Mouse (Mus musculus) hindbrain, postnatal 0 days (tissue): ENCODE results near the gene Epha6. TPM values are rescaled to one million over a fixed set of nuclear protein-coding genes. Genes with fewer than 3 reads are reported as not detected.
A peak's percentile ranks its signal among the peaks of the same experiment; 100 is the strongest.

Experiments
- ATAC-seq: fragments of 200-750 bp; cut with Nextera tagmentation; 2 replicates; pipeline ENCODE4 v1.8.0; 2017; ENCODE audit warnings: mild to moderate bottlenecking, moderate TSS enrichment, moderate library complexity
- DNase-seq: peaks from one replicate; pipeline ENCODE4 v3.0.0-alpha.2; 2015; ENCODE audit warnings: low spot score
- H3K27ac ChIP-seq: fragments of 300-500 bp; sonication (generic); 2 replicates; pipeline ENCODE4 v1.5.1; 2014; ENCODE audit warnings: mild to moderate bottlenecking
- H3K27me3 ChIP-seq: fragments of 300-500 bp; sonication (generic); 2 replicates; pipeline ENCODE4 v1.6.1; 2014; ENCODE audit warnings: low read length, mixed read lengths; ENCODE audit not compliant: insufficient read depth
- H3K36me3 ChIP-seq: fragments of 300-500 bp; sonication (generic); 2 replicates; pipeline ENCODE4 v1.6.1; 2014; ENCODE audit warnings: low read length, mixed read lengths; ENCODE audit not compliant: insufficient read depth
- H3K4me1 ChIP-seq: fragments of 300-500 bp; sonication (generic); 2 replicates; pipeline ENCODE4 v1.6.1; 2014; ENCODE audit warnings: antibody characterized with exemption, low read length, mixed read lengths; ENCODE audit not compliant: insufficient read depth
- H3K4me2 ChIP-seq: fragments of 300-500 bp; sonication (generic); 2 replicates; pipeline ENCODE4 v1.6.1; 2014; ENCODE audit warnings: low read depth, mild to moderate bottlenecking, low read length, moderate library complexity, mixed read lengths
- H3K4me3 ChIP-seq: fragments of 300-500 bp; sonication (generic); 2 replicates; pipeline ENCODE4 v1.5.1; 2014; ENCODE audit warnings: low read length
- H3K9ac ChIP-seq: fragments of 300-500 bp; sonication (generic); replicated peaks from 2 replicates; pipeline ENCODE4 v1.6.1; 2014; ENCODE audit warnings: mild to moderate bottlenecking, low read length, moderate library complexity, mixed read lengths
- H3K9me3 ChIP-seq: fragments of 300-500 bp; sonication (generic); 2 replicates; pipeline ENCODE4 v1.6.1; 2016; ENCODE audit warnings: low read length, mixed read lengths
- CTCF ChIP-seq: IDR thresholded peaks from 2 replicates; pipeline ENCODE4 v1.5.1; 2016; ENCODE audit warnings: antibody characterized with exemption, control low read depth, low read depth
- WGBS: fragments of 180-500 bp; shearing (Covaris S2); extraction: QIAGEN DNeasy Blood & Tissue Kit; methylation state at CpG from one replicate; pipeline ENCODE4 v1.1.7; 2014; 5-methylcytosine and 5-hydroxymethylcytosine counted together
- polyA plus RNA-seq: library from polyadenylated mRNA; unstranded; fragments of >200 nt; fragmentation: Nextera tagmentation; extraction: Ambion mirVana; gene quantifications from 2 replicates; pipeline ENCODE4 v1.2.1, GENCODE M21; 2015
- total RNA-seq: library from RNA; depleted of rRNA; stranded (reverse); fragments of >200 nt; gene quantifications from 2 replicates; pipeline ENCODE4 v1.2.3, GENCODE M21; 2014; rRNA removed

Epha6 gene
- total RNA-seq: 20.6 and 22.3 TPM in 2 replicates
- polyA plus RNA-seq: 6.6 and 7.2 TPM in 2 replicates

DNA sequence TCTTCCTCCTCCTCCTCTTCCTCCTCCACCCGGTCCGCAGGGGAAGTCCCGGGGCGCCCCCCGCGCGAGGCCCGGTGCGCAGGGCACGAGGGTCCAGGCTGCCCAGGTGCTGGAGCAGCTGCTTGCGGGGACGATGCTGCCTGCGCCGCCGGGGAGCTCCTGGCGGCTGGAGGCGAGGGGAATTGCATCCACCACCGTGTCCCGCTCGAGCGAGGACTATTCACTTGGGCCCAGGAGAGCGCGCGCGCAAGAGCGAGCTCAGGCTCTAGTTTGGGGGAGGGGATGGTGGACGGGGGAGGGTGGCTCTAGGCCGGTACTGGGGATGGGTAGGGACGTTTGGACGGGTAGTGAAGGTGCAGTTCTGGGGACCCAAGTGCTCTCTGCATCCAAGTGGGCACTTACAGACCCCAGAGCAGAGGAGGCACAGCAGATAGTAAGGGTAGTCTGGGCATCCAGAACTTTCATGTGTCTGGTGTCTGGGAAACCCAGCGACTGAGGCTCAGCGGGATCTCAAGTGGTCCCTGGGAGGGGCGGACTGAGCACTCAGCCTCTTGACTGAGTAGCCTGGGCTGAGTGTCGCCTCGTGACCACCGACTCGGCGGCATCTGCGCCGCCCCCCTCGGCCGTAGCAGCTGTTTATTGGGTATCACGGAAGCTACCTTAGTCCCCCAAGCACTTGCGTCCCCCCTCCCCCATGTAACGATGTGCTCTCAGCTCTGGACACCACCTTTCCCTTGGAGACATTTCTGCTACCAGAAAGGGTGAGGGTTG is at the start of gene Epha6:
Epha6 (minus strand) TSS at position 471 of the 771 bp plus-strand sequence.
- Histone ChIP-seq H3K4me3 (peak within 1 kb of the TSS; percentile 70), H3K9ac (peak within 1 kb of the TSS; percentile 65), H3K4me2 (peak within 1 kb of the TSS; percentile 92), H3K4me1 (no peaks in the 10 kb centered on the region), H3K27ac (peak within 1 kb of the TSS; percentile 75), H3K27me3 (no peaks in the 10 kb centered on the region), H3K36me3 (no peaks in the 10 kb centered on the region), H3K9me3 (no peaks in the 10 kb centered on the region)
- under 1% methylated on average over 44 of the region's 45 CpGs for WGBS
- ATAC-seq: peak; percentile 82
- TF ChIP-seq CTCF: no peak
- DNase-seq: peak; percentile 72

DNA sequence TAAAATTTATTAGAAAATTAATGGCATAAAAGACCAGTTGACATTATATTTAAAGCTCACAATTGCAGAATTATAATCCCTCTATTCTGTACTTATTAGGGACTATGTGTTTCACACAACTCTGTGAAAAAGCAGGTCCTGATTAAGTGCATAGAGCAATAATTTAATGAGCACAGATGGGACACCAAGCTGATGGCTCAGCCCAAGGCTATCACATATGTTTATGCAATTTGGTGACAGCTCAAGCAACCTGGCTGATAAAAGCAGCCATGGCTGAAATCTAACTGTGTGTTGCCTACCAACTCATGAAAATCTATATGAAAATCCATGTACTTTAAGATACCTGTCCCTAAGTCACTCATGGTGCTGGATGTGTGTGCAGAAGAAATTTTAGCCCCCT is 46.4 kb upstream of the Epha6 start:
- Histone ChIP-seq H3K36me3 (no peaks in the 10 kb centered on the region), H3K27me3 (no peaks in the 10 kb centered on the region), H3K4me2 (no peak overlapping the region), H3K27ac (no peak overlapping the region), H3K9ac (no peak overlapping the region), H3K9me3 (no peaks in the 10 kb centered on the region), H3K4me3 (no peak overlapping the region), H3K4me1 (no peaks in the 10 kb centered on the region)
- TF ChIP-seq CTCF: no peak
- peak; percentile 32; the same call in 1 of the 2 replicates for ATAC-seq
- DNase-seq: peak; percentile 31

DNA sequence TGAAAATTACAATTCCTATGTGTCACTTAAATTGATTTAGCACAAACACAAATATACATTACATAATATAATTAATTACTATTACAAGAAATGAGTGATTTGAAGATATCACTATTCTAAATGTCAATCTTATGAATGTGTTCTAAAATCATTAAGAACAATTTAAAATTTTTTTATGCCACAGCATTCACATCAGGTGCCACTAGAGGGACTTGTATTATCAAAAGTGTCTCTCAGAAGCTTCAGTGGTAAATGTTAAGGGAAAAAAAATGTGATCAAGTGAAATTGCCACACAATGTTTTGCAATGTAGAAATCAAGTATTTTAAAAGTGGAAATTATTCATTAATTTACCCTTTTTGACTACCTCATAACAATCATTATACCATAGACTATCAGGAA is 22.8 kb upstream of the Epha6 start:
- DNase-seq (peak; percentile 20), ATAC-seq (no peak)
- no peaks in the 10 kb centered on the region for H3K27me3 ChIP-seq
- H3K36me3 ChIP-seq: no peaks in the 10 kb centered on the region
- no peaks in the 10 kb centered on the region for H3K9me3 ChIP-seq
- H3K27ac ChIP-seq: no peak overlapping the region
- no peaks in the 10 kb centered on the region for H3K4me1 ChIP-seq
- TF ChIP-seq CTCF: peak; percentile 30
- H3K4me2 ChIP-seq: no peak overlapping the region
- no peak overlapping the region for H3K9ac ChIP-seq
- no peak overlapping the region for H3K4me3 ChIP-seq

DNA sequence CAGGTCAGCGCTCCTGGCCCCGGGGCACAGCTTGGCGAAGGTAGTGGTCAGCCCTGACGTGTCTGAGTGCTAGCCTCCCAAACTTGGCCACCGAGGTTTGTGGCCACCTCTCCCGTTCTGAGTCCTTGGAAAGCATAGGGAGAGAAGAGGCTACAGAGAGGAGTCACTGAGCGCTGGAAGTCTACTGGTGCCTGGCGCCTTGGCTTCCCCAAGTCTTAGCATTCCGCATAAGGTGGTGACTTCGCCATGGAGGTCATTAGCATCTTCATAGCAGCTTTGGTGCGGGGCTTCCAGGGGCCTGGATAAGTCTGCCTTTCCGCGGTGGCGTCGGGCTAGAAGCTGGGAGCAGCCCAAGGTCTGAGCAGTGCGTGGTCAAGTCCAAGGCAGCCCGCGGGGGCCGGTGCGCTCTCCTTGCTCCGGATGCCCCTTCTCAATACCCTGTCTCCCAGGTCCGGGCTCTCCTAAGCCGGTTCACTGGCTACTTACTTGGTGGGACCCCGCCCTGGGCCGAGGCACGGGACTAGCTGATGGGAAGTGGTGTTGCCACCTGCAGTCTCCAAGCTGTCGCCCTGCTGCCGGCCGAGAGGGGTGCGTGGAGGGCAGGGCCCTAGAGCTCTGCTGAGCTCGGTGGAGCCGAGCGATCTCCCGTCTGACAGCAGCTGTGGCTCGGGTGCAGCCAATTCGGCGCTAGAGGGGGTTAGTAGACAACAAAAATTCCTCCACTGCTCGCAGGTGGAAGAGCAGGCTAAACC is 677 bp upstream of the Epha6 start:
- peak; percentile 75 for TF ChIP-seq CTCF
- Histone ChIP-seq H3K27me3 (no peaks in the 10 kb centered on the region), H3K36me3 (no peaks in the 10 kb centered on the region), H3K9ac (peak overlapping the region; percentile 65), H3K4me2 (peak overlapping the region; percentile 92), H3K9me3 (no peaks in the 10 kb centered on the region), H3K4me1 (no peaks in the 10 kb centered on the region), H3K27ac (peak overlapping the region; percentile 75), H3K4me3 (peak overlapping the region; percentile 70)
- ATAC-seq (peak; percentile 89), DNase-seq (peak; percentile 91)
- WGBS: under 1% methylated on average over 38 of the region's 38 CpGs

DNA sequence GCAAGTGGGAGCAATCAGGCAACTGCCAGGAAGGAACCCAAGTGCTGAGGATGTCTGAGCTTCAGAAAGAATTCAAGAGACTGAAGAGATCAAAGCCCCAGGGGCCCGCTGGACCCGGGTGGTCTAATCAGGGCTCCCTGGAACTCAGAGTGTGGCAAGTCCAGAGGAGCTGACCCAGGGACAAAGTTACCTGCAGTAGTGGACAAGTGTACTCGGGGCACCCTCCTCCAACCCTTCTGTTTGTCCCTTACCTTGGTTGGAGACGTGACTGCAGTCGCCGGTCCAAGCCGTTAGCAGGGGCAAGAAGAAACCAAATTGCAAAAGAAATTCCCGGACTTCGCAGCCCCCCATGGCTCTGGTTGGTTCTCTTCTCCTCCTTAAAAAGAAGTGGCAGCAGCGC is 718 bp downstream of the Epha6 start:
- ATAC-seq (no peak; the same call in 1 of the 2 replicates), DNase-seq (peak; percentile 32)
- 2% methylated on average over 10 of the region's 10 CpGs for WGBS
- TF ChIP-seq CTCF: no peak
- no peaks in the 10 kb centered on the region for H3K27me3 ChIP-seq
- H3K4me2 ChIP-seq: peak overlapping the region; percentile 92
- H3K27ac ChIP-seq: peak overlapping the region; percentile 75; the same call in 1 of the 2 replicates
- H3K9me3 ChIP-seq: no peaks in the 10 kb centered on the region
- peak overlapping the region; percentile 65 for H3K9ac ChIP-seq
- peak overlapping the region; percentile 70 for H3K4me3 ChIP-seq
- H3K36me3 ChIP-seq: no peaks in the 10 kb centered on the region
- no peaks in the 10 kb centered on the region for H3K4me1 ChIP-seq

DNA sequence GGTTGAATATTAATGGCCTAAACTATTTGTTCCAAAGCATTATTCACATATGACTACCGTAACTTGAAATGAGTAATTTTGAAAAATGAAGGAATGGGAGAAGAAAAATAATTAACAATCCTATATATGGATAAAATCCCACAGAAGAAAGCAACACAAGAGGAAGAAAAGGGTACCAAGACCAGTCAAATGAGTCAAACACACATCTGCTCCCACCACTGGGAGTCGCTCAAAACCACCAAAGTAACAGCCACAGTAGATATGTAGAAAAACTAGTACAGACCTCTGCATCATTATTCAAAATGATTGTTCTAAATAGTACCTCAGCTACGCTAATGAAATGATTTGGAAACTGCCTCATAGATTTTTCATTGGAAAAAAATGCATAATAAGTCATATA is 20.0 kb downstream of the Epha6 start:
- Histone ChIP-seq H3K4me3 (no peak overlapping the region), H3K4me2 (no peak overlapping the region), H3K27ac (no peak overlapping the region), H3K9ac (no peak overlapping the region), H3K4me1 (no peaks in the 10 kb centered on the region), H3K27me3 (no peaks in the 10 kb centered on the region), H3K36me3 (no peaks in the 10 kb centered on the region), H3K9me3 (no peaks in the 10 kb centered on the region)
- DNase-seq (no peak), ATAC-seq (no peak)
- TF ChIP-seq CTCF: no peak; the same call in 1 of the 2 replicates
- 83% methylated on average over 3 of the region's 3 CpGs for WGBS

DNA sequence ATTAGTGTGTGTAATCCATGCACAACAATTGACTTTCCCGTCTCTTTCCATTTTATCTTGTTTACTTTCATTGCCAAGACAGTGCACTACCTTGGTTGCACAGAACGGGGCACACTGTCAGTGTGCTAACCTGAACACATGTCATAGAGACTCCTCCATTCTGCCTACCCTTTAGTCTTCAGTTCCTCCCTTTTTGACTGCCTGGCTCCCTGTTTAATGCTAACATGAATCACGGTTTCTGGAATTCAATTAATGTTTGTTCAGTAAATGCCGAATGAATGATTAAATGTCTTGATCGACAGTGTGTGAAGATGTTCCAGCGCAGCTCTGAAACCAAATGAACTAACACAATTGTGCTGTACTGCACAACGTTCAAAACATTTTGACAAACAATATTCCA is 20.6 kb downstream of the Epha6 start:
- Histone ChIP-seq H3K4me2 (no peak overlapping the region), H3K27ac (no peak overlapping the region), H3K4me1 (no peaks in the 10 kb centered on the region), H3K9ac (no peak overlapping the region), H3K27me3 (no peaks in the 10 kb centered on the region), H3K36me3 (no peaks in the 10 kb centered on the region), H3K4me3 (no peak overlapping the region), H3K9me3 (no peaks in the 10 kb centered on the region)
- DNase-seq (no peak), ATAC-seq (no peak)
- TF ChIP-seq CTCF: no peak
- 75% methylated on average over 7 of the region's 7 CpGs for WGBS
